Mouse (Mus musculus): ENCODE measurements around the gene Ckb. TPM values are rescaled to one million over a fixed set of nuclear protein-coding genes. Genes with fewer than 3 reads are reported as not detected.
A peak's percentile ranks its signal among the peaks of the same experiment; 100 is the strongest.

Ckb gene
- total and polyA plus RNA-seq, 3 experiments: 0.54 to 3.7 TPM; not detected in 1

DNA sequence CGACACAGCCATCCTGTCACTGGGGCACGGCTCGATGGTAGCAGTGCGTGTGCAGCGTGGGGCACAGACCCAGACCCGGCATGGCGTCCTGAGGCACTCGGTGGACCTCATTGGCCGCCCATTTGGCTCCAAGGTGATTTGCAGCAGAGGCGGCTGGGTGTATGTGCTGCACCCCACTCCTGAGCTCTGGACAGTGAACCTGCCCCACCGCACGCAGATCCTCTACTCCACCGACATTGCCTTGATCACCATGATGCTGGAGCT is 6.5 kb upstream of the Ckb start:
- dilution Hi-C loops (cut with MboI; ENCODE audit: extremely low pct_ligation_motif_present, extremely low pct_unique_long_range_greater_than_20kb, low sequenced_read_pairs): no loop called here

DNA sequence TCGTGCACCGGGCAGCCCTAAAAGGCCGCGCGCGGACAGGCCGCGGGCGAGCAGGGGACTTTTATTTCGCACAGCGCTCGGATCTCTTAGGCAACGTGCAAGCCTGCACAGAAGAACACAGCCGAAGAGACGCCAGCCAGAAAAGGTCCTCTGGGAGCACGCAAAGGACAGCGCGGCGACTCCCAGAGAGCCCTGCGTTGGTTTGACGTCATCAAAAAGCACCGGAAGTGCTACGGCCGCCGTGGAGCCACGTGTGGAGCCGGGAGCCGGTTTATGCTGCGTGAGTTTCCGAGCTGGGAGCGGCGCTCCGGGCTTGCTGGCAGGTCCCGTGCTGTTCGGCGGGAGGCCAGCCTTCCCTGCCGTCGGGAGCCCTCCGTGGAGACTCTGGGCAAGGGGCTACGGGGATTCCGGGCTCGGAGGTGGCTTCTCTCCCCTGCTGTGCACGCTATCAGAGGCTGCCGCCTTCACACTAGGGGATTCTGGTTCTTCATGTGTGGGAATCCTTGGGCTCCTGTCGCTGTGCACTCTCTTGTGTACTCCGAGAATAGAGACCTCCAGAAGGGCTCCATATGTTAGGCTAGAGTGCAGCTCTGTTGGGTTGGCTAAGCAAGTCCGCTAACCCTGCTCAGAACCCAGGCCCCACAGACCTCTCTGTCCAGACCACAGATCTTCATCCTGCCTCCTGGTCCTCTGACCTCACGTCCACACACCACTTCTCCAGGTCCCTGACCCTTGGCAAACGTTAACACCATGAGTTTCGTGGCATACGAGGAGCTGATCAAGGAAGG is 5.9 kb upstream of the Ckb start, which contains the start of gene Trmt61a:
Gene Trmt61a (plus strand): TSS at position 224 of the 788 bp plus-strand sequence.
- Histone ChIP-seq H3K9ac (ENCODE audit: insufficient read depth, low read depth) (peak within 1 kb of the TSS; percentile 82), H3K4me3 (replicated peaks in 1 of 3; ENCODE audit: low read depth in 2 of 3, low read length in 2 of 3, poor library complexity in 1 of 3) (peak within 1 kb of the TSS; percentile 87 to 100 (median 97)), H3K79me2 (replicated peaks; ENCODE audit: control insufficient read depth, extremely low read depth, insufficient read depth, poor library complexity, severe bottlenecking) (peaks cover 21% of the 10 kb centered on the region), H3K9me3 (replicated peaks; ENCODE audit: low read length) (no peaks in the 10 kb centered on the region), H3K27me3 (replicated peaks) (no peaks in the 10 kb centered on the region), H3K27ac (ENCODE audit: insufficient read depth, low read depth) (peak within 1 kb of the TSS; percentile 36), H3K4me1 (ENCODE audit: control insufficient read depth in 1 of 2, insufficient read depth in 2 of 2) (peaks cover 23 to 66% of the 10 kb centered on the region in 2 experiments), H3K4me2 (ENCODE audit: insufficient read depth, low read depth, poor library complexity, severe bottlenecking) (peak within 1 kb of the TSS; percentile 95), H3K36me3 (replicated peaks in 1 of 2; ENCODE audit: control insufficient read depth in 1 of 2, insufficient read depth in 1 of 2, low read length in 1 of 2) (peaks cover 28 to 43% of the 10 kb centered on the region in 2 experiments)
- in situ Hi-C loops (cut with MboI; ENCODE audit: low pct_ligation_motif_present, low pct_unique_long_range_greater_than_20kb, low sequenced_read_pairs) (loop anchor here (5.0 kb wide), 1 partner anchor 34 kb away; the partner anchor contains the start of genes Apopt1 and Bag5), dilution Hi-C loops (cut with MboI; ENCODE audit: extremely low pct_ligation_motif_present, extremely low pct_unique_long_range_greater_than_20kb, low sequenced_read_pairs) (no loop called here)
- peak; percentile 96 for DNase-seq (ENCODE audit: extremely low read depth)
- TF ChIP-seq MXI1 (IDR thresholded peaks at IDR 0.05; ENCODE audit: low read depth, low read length) (peak; percentile 100), NRF1 (IDR thresholded peaks at IDR 0.05; ENCODE audit: low read depth, low read length) (peak; percentile 39; the same call in 1 of the 2 replicates), USF2 (conservative IDR thresholded peaks at IDR 0.05; ENCODE audit: low read depth, low read length) (no peak), GABPA (IDR thresholded peaks at IDR 0.05; ENCODE audit: insufficient replicate concordance, low read depth, low read length) (no peak; the same call in 1 of the 2 replicates), ZC3H11A (IDR thresholded peaks at IDR 0.05; ENCODE audit: low read depth, low read length) (no peak), JUN (IDR thresholded peaks at IDR 0.05; ENCODE audit: insufficient read depth, low read depth, low read length) (no peak), ETS1 (conservative IDR thresholded peaks at IDR 0.05; ENCODE audit: low read depth, low read length) (no peak; the same call in 1 of the 2 replicates), CTCF (conservative IDR thresholded peaks at IDR 0.05 in 1 of 2, IDR thresholded peaks at IDR 0.05 in 1 of 2; ENCODE audit: low read depth in 2 of 2, low read length in 2 of 2) (no peak), EP300 (IDR thresholded peaks at IDR 0.05; ENCODE audit: low read length) (no peak), MAX (IDR thresholded peaks at IDR 0.05; ENCODE audit: low read length) (peak; percentile 99), MYC (IDR thresholded peaks at IDR 0.05; ENCODE audit: low read depth, low read length) (peak; percentile 100), MEF2A (IDR thresholded peaks at IDR 0.05; ENCODE audit: borderline replicate concordance, low read depth, low read length) (0 out of 2 replicates have a peak, but pooled peaks have one; percentile 23), POLR2AphosphoS2 (IDR thresholded peaks at IDR 0.05; ENCODE audit: low read depth, low read length) (peak; percentile 63; the same call in 1 of the 2 replicates), USF1 (IDR thresholded peaks at IDR 0.05; ENCODE audit: low read depth, low read length) (peak; percentile 52), TCF12 (IDR thresholded peaks at IDR 0.05; ENCODE audit: low read depth, low read length) (peak; percentile 86), JUND (conservative IDR thresholded peaks at IDR 0.05; ENCODE audit: low read depth, low read length) (no peak), POLR2A (IDR thresholded peaks at IDR 0.05; ENCODE audit: low read depth, low read length) (peak; percentile 85), ZNF384 (IDR thresholded peaks at IDR 0.05; ENCODE audit: low read depth, low read length) (no peak), CHD2 (IDR thresholded peaks at IDR 0.05; ENCODE audit: low read length) (no peak), RAD21 (IDR thresholded peaks at IDR 0.05; ENCODE audit: low read depth, low read length) (no peak), CHD1 (IDR thresholded peaks at IDR 0.05; ENCODE audit: low read depth, low read length) (no peak), KAT2A (IDR thresholded peaks at IDR 0.05; ENCODE audit: insufficient replicate concordance, low read length) (peak; percentile 85; the same call in 1 of the 2 replicates), IRF4 (IDR thresholded peaks at IDR 0.05; ENCODE audit: low read depth, low read length) (peak; percentile 42; the same call in 1 of the 2 replicates), ZMIZ1 (IDR thresholded peaks at IDR 0.05; ENCODE audit: low read depth, low read length) (no peak), TBP (conservative IDR thresholded peaks at IDR 0.05; ENCODE audit: low read depth, low read length) (peak; percentile 53; the same call in 1 of the 2 replicates), SIN3A (IDR thresholded peaks at IDR 0.05; ENCODE audit: low read length) (peak; percentile 100), MAFK (IDR thresholded peaks at IDR 0.05; ENCODE audit: insufficient replicate concordance, low read length) (no peak), BHLHE40 (IDR thresholded peaks at IDR 0.05; ENCODE audit: low read depth, low read length) (no peak)

More for the DNA sequence above, 6.5 kb upstream of the Ckb start:
- Histone ChIP-seq H3K27me3 (replicated peaks) (no peaks in the 10 kb centered on the region), H3K9me3 (replicated peaks; ENCODE audit: low read length) (no peaks in the 10 kb centered on the region), H3K79me2 (replicated peaks; ENCODE audit: control insufficient read depth, extremely low read depth, insufficient read depth, poor library complexity, severe bottlenecking) (peaks cover 21% of the 10 kb centered on the region), H3K36me3 (replicated peaks in 1 of 2; ENCODE audit: control insufficient read depth in 1 of 2, insufficient read depth in 1 of 2, low read length in 1 of 2) (peaks cover 33 to 48% of the 10 kb centered on the region in 2 experiments), H3K4me1 (ENCODE audit: control insufficient read depth in 1 of 2, insufficient read depth in 2 of 2) (peaks cover 23 to 66% of the 10 kb centered on the region in 2 experiments), H3K9ac (ENCODE audit: insufficient read depth, low read depth) (peak overlapping the region; percentile 44), H3K27ac (ENCODE audit: insufficient read depth, low read depth) (peak overlapping the region; percentile 22; the same call in 1 of the 2 replicates), H3K4me2 (ENCODE audit: insufficient read depth, low read depth, poor library complexity, severe bottlenecking) (peak overlapping the region; percentile 65), H3K4me3 (replicated peaks in 1 of 3; ENCODE audit: low read depth in 2 of 3, low read length in 2 of 3, poor library complexity in 1 of 3) (peak overlapping the region; percentile 87 to 100 (median 97))
- no peak for DNase-seq (ENCODE audit: extremely low read depth)
- in situ Hi-C loops (cut with MboI; ENCODE audit: low pct_ligation_motif_present, low pct_unique_long_range_greater_than_20kb, low sequenced_read_pairs): loop anchor here (5.0 kb wide), 1 partner anchor 34 kb away; the partner anchor contains the start of genes Apopt1 and Bag5
- TF ChIP-seq BHLHE40 (IDR thresholded peaks at IDR 0.05; ENCODE audit: low read depth, low read length) (no peak), RAD21 (IDR thresholded peaks at IDR 0.05; ENCODE audit: low read depth, low read length) (no peak), JUND (conservative IDR thresholded peaks at IDR 0.05; ENCODE audit: low read depth, low read length) (no peak), EP300 (IDR thresholded peaks at IDR 0.05; ENCODE audit: low read length) (no peak), UBTF (IDR thresholded peaks at IDR 0.05; ENCODE audit: low read depth, low read length) (no peak), PAX5 (IDR thresholded peaks at IDR 0.05; ENCODE audit: low read length) (no peak), MYC (IDR thresholded peaks at IDR 0.05; ENCODE audit: low read depth, low read length) (no peak), MAX (IDR thresholded peaks at IDR 0.05; ENCODE audit: low read length) (no peak), JUN (IDR thresholded peaks at IDR 0.05; ENCODE audit: insufficient read depth, low read depth, low read length) (no peak), E2F4 (IDR thresholded peaks at IDR 0.05; ENCODE audit: insufficient replicate concordance, low read depth, low read length) (no peak)

Data from CH12.LX (cell line).